Mouse (Mus musculus) cerebellum, postnatal 4 days (tissue): ENCODE data around the gene Gins3.
"Not testable (repeated sequence)": the region's sequence is repeated elsewhere in the genome, so short reads cannot be mapped to it uniquely, and the experiment has no call there.

Experiments
- DNase-seq, 2 experiments: peaks; one replicate each; pipeline ENCODE4 v3.0.0; 2022; ENCODE audit warnings: low spot score in 2 of 2, mixed read lengths in 1 of 2

The Gins3 gene

GRCm38 (mm10) chr8:95633262-95634062, at the start of gene Gins3:
Gins3 (plus strand) TSS chr8:95633453.
- peak; percentile 82 to 89 for DNase-seq

GRCm38 (mm10) chr8:95587339-95587738, 45.9 kb upstream of the Gins3 start:
- DNase-seq, result no peak

GRCm38 (mm10) chr8:95589282-95589681, 44.0 kb upstream of the Gins3 start:
- no peak for DNase-seq

GRCm38 (mm10) chr8:95590539-95590938, 42.7 kb upstream of the Gins3 start:
- DNase-seq, result no peak

GRCm38 (mm10) chr8:95592131-95592780, 41.0 kb upstream of the Gins3 start:
- DNase-seq, result no peak

- DNase-seq, result no peak
These were observed 39.5 kb upstream of the Gins3 start for GRCm38 (mm10) chr8:95593439-95594393.

- DNase-seq, result no peak
These were observed 38.1 kb upstream of the Gins3 start for GRCm38 (mm10) chr8:95595131-95595530.

GRCm38 (mm10) chr8:95596841-95597241, 36.4 kb upstream of the Gins3 start:
- DNase-seq, result no peak

GRCm38 (mm10) chr8:95599861-95600260, 33.4 kb upstream of the Gins3 start:
- DNase-seq, result peak; percentile 78 to 86

GRCm38 (mm10) chr8:95601306-95601705, 31.9 kb upstream of the Gins3 start:
- DNase-seq, result no peak

GRCm38 (mm10) chr8:95602168-95602567, 31.1 kb upstream of the Gins3 start:
- DNase-seq, result no peak

- not testable (repeated sequence) for DNase-seq
These were observed 26.7 kb upstream of the Gins3 start for GRCm38 (mm10) chr8:95606509-95606908.

GRCm38 (mm10) chr8:95607210-95607609, 26.0 kb upstream of the Gins3 start:
- DNase-seq, result no peak

GRCm38 (mm10) chr8:95609406-95609805, 23.8 kb upstream of the Gins3 start:
- DNase-seq, result no peak

- DNase-seq, result no peak
These were observed 22.5 kb upstream of the Gins3 start for GRCm38 (mm10) chr8:95610749-95611148.

GRCm38 (mm10) chr8:95611769-95612168, 21.5 kb upstream of the Gins3 start:
- DNase-seq, result no peak

GRCm38 (mm10) chr8:95616383-95616782, 16.9 kb upstream of the Gins3 start:
- DNase-seq, result no peak

- no peak for DNase-seq
These were observed 13.2 kb upstream of the Gins3 start for GRCm38 (mm10) chr8:95620046-95620445.

- DNase-seq, result no peak
These were observed 8.4 kb upstream of the Gins3 start for GRCm38 (mm10) chr8:95624833-95625232.

GRCm38 (mm10) chr8:95632840-95633239, 413 bp upstream of the Gins3 start:
- no peak for DNase-seq

GRCm38 (mm10) chr8:95634063-95634340, 749 bp downstream of the Gins3 start:
- no peak for DNase-seq

GRCm38 (mm10) chr8:95644942-95645341, 11.7 kb downstream of the Gins3 start:
- no peak for DNase-seq
